Mouse (Mus musculus): ENCODE measurements at regions not wholly inside any gene's neighbourhood (a gene's known extent, or its start where the extent isn't known, plus 50 kb on each side); places are given as distances from the start of the nearest gene placed in this dataset.

GRCm38 (mm10) chr6:100167321-100167720 lies 120.0 kb downstream of the Rybp start:
- TF ChIP-seq CTCF (IDR thresholded peaks at IDR 0.05; ENCODE audit: insufficient read depth, low read depth, low read length) (no peak), POLR2A (IDR thresholded peaks at IDR 0.05; ENCODE audit: insufficient read depth, low read depth, low read length) (no peak)

All from olfactory bulb, adult 2 months (tissue).